Mouse (Mus musculus) adrenal gland, adult 8-10 months (tissue): Measurements from ENCODE around the gene Serinc4. TPM values are rescaled to one million over a fixed set of nuclear protein-coding genes. Genes with fewer than 3 reads are reported as not detected.

Source experiments
- DNase-seq: peaks from one replicate; pipeline ENCODE4 v3.0.0; 2022
- total RNA-seq, 4 experiments: library from RNA; stranded (reverse); gene quantifications; 2 replicates each; pipeline ENCODE4 v1.2.4; 2022

Serinc4 gene
- total RNA-seq, 4 experiments from 2014 or later = 0.20 to 0.75 (median 0.28) TPM

DNA sequence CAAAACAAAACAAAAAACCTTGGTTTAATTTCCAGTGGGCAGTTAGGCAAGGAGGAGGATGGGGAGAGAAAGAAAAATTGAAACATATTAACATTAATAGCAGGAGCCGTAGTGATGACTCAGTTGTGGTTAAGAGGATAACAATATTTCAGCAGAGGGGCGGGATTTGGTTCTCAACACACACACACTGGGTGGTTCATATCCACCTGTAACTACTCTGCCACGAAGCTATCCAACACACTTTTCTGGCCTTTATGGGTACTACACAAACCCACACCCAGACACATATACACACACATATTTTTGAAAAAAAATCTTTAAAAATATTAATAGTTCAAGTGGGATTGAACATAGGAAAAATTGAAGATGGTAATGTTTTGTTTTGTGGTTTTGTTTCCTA, 9.6 kb downstream of the Serinc4 start:
- DNase-seq = no peak

DNA sequence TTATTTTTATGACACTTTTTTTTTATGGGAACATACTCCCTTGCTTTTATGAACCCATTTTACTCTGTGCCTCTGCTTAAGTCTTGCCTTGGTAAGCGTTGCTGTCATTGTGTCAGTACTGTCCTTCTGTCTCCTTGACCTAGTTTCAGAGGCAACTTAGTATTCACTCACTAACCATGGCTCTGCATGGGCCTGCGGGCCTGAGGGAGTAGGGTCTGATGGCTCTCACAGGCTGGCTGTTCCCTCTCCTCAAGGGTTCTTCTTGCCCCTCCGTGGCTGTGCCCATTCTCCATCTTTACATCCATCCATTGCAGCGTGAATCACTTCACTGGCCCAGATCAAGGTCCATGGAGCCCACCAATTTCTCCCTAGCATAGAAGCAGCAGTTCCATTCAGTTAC, 10.1 kb downstream of the Serinc4 start:
- no peak for DNase-seq

DNA sequence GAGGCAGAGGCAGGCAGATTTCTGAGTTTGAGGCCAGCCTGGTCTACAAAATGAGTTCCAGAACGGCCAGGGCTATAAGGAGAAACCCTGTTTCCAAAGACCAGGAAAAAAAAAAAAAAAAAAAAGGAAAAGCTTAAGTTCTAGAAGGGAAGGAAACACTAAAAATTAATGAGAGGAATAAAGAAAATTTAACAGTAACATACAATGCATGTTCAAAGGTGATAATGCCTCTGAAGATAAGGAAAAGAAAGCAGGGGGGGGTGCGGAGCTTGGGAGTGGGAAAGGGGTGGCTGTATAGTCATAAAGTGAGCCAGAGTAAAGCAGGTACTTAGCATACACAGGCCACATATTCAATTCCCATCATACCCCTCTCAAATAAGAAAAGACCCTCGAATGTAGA, 11.5 kb downstream of the Serinc4 start:
- DNase-seq = no peak

DNA sequence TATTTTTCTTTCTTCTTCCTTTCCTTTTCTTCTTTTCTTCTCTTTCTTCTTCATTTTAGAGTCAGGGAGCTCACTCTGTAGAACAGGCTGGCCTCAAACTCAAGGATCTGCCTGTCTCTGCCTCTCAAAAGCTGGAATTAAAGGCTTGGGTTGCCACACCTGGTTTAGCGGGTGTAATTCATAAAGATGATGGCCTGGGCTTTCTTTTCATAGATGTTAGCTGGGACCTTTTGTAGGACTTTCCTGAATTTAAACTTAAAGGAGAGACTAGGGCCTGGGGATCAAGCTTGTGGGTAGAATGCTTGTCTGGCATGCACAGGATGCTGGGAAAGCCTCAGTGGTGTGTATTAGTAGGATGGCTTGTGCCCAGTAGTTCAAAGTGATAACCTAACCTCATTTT, 12.4 kb downstream of the Serinc4 start, which contains the start of gene Ell3:
Gene Ell3 (minus strand): TSS at position 101 of the 400 bp plus-strand sequence.
- DNase-seq = no peak

DNA sequence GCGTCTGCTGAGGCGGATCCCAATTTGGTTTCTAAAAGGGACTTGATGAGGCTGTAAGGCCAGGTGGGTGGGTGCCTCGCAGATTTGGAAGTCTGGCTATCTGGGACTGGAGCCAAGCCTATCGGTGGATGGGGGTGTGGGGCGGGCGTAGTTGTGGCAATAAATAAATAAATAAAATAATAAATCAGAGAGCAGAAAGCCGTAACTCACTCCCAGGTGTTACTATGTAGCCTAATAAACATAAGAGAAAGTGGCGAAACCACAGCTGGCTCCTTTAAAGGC, 13.6 kb downstream of the Serinc4 start:
- no peak for DNase-seq

DNA sequence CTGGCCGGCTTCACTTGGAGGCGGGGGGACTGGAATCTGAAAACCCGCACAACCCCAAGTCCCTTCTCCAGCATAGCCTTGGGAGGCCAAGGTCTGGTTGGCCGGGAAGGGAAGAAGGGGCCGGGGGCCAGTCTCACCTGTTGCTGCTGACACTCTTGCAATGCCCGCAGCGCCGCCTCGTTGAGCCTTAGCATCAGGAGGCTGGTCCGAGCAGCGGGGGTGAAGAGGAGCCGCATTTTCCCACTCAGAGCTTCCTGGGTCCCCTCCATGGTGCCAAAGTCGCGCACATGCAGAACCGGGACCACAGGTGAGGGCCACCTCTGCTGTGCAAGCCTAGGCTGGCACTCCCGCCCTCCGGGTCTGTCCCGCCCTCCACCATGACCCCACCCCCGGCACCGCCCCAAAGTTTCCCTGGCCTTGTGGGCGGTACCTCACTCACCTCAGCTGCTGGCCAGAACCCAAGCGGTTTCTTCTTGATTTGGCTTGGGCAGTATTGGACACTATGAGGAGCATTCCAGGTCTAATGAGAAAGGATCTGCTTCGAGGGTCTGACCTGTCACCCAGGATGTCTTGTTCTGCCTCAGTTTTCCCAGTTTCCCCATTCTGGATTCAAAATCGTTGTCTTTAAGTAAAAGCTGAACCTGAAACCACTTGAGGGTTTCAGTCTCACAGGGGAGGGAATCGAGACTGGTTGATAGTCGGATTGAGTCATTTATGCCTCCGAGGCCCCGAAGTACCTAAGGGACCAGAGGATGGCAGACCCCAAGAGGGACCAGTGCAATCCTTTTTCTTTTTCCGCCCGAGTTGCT, 14.1 kb downstream of the Serinc4 start:
- peak; percentile 62 for DNase-seq

DNA sequence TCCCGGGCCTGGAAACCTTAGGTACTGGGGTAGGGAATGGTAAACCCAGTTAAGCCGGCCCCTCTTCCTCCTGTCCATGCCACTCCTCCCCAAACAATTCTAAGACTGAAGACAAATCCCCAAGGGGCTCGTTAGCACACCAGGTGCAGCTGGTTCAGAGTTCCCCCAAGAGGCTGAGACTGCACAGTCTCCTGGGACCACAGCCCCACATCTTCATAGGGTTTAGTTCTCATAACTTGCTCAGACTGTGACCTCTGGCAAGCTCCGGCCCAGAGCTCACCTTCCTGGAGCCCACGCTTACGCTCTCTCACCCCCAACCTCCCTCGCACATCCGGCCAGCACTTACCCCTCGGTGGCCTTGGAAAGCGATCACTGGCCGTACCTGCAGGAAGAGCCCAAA, 14.8 kb downstream of the Serinc4 start:
- DNase-seq = no peak

DNA sequence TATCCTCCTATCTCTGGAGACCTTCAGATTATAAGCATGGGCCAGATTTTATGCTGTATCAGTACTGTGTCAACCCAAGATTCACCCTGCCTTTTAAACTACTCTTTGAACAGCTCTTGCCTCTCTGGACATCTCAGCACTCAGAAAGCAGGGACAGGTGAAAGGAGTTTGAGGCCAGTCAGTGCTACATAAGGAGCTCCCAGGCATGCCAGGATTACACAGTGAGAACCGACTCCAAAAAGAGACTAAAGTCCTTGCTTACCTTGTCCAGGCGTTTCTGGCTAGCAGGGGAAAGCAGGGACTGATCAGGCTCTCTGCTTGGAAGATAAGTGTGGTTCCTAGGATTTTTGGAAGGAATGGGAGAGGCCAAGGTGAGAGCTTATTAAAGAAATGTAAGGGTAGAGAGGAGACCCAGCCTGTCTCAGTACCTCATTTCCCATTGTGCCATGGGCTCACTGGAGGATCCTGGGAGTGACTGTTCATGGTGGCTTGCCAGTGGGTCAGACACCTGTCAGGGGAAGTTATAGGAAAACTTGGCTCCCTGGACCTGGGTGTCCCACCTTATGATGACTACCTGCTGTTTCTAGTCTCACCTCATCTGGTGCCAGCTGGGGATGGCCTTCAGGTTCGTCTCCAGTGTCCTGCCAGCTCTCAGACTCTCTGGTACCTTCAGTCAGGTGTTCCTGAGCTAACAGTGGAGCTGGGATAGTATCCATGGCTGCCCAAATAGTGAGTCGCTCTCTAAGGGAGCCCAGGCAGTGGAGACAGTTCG, 15.6 kb downstream of the Serinc4 start:
- DNase-seq = no peak

DNA sequence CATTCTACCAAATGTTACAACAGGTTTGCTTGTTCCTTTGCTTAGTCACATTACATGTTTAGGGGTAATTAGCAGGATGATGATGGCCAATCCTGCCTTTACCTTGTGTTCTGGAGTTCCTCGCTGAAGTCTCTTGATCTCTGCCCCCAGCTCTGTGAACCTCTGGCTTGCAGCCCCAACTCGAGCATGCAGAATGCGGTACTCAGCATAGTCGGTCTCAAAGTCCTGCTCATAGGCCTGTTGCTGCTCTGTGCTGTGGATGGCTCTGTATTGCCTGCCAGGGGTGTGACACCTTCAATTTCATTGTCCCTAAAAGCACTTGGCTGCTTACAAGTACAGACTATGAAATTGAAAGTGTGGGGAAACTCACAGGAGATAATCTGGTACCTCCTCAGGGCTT, 16.8 kb downstream of the Serinc4 start:
- no peak for DNase-seq

DNA sequence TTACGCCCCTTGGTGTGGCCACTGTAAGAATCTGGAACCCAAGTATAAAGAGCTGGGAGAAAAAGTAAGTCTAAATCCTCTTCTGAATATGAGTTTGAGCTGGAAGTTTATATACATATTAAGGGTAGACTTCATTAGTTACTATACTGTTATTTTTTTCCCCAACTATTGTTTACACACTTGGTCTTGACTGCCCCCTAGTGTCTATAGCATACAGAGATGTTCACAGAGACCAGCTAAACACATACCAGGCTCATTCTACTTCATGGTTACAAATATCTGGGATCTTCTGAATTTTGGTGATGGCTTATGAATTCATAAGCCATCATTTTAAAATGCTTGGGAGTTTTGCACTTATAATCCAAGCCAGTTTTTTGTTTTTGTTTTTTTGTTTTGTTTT, 21.7 kb downstream of the Serinc4 start:
- no peak for DNase-seq

DNA sequence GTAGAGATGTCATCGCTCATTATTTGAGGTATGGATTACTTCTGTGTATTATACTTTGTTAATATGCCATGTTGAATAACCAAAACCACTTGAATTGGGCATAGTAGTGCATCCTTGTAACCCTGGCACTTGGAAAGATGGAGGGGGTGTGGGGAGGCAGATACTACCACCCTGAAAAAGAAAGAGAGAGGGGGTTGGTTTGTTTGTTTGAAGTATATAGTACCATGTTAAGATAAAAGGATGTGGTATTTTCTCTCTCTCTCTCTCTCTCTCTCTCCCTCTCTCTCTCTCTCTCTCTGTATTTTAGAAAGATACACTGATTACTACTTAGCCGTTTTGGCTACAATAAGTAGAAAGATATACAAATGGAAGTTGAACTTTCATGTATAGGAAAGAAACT, 30.7 kb downstream of the Serinc4 start:
- DNase-seq = no peak

DNA sequence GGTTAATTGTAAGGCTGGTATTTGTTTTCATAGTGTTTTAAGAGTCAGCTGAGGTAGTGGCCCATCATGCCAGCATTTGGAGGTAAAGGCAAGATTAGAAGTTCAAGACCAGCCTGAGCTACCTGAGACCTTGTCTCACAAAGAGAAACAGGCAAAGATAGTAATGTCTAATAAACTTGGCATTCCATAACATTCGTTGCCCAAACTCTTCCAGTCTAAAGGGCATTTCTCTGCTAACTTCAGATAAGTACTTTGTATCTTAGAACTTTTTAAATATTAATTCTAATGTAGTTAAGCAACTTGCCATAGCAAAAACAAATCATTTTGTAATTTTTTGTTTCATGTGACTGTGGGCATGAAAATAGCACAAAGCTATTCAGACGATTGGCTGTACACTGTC, 33.4 kb downstream of the Serinc4 start:
- DNase-seq = no peak

DNA sequence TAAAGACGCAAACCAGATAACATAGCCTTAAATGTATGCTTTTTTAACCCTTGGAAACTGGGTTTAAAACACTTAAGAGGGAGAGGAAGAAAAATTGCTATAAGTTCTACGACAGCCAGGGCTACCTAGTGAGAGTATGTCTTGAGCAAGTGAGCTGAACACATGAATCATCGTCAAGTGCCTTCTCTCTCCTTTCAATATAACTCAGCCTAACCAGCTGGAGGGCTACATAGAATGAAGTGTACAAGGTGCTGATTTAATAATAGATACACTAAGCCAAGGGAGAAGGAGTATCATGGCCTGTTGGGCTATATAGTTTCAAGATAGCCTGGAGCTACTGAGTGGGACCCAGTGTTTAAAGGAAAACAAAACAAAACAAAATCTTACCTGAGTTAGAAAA, 38.1 kb downstream of the Serinc4 start:
- no peak for DNase-seq

DNA sequence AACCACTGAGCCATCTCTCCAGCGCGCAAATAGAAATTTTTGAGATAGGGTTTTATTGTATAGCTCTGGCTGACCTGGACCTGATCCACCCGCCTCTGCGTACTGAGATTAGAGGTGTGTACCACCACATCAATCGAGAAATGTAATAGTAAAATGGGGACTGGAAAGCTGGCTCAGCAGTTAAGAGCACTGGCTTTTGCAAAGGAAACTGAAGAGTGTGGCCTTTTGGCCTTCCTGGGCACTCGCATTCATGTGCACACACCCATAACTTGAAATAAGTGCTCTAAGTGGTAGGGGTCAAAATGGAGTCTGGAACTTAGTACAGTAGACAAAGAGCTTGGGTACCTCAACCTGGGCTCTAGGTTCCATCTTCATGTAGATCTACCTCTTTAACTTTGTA, 40.2 kb downstream of the Serinc4 start:
- DNase-seq = no peak

DNA sequence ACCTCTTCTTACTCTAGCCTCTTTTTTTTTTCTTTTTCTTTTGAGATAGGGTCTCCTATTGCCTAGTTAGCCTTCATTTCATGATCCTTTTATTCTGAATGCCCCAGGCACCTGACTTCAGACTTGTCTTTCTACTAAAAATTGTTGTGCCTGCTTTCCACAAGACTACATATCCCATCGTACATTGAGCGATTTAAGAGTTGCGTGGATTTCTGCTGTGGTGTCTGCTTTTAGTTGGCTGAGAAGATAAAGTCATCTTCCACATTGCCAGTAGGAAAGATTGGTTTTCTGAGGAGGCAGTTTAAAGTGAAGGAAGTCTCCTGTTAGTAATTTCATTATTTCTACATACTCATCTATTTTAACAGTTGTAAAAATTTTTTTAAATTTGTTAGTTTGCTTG, 41.0 kb downstream of the Serinc4 start:
- DNase-seq = no peak

DNA sequence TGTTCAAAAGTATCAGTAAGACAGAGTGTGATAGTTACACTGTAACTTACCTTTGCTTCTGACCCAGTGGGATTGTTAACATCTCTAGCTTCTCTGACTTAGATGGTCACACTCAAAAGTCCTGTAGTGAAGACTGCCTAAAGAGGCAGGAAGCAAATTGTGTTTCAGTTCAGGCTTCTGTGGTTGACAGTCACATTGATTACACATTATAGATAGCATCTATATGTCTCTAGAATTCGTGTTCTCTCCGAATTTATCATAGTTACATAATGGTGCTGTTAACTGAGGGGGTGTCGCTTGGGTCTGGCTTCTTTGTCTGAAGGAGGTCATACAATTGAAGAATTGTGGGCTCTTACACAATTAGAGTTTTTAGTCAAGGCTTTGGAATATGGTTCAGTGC, 41.5 kb downstream of the Serinc4 start:
- DNase-seq = no peak

DNA sequence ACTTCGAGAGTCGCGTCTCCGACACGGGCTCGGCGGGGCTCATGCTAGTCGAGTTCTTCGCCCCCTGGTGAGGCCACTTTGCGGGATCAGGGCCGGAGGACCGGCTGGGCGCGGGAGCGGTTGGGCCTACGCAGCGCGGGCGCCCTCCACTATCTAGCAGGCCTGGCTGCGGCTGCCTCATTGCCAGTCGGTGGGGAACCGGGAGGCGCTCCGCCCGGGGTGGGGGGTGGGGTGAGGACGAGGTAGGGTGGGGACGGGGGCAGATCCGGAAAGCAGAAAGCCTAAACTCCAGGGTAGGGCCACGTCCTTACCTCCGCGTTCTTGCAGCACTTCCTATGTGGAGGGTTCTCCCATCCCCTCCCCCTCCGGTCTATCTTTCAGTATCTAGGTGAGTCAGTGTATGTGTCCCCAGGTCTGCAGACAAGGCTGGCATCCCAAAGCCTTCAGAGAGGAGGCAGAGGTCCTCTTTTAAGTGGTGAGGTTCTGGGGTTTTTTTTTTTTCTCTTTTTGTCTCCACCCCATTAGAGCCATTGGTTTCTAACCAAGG, 42.4 kb downstream of the Serinc4 start:
- DNase-seq = peak; percentile 39

DNA sequence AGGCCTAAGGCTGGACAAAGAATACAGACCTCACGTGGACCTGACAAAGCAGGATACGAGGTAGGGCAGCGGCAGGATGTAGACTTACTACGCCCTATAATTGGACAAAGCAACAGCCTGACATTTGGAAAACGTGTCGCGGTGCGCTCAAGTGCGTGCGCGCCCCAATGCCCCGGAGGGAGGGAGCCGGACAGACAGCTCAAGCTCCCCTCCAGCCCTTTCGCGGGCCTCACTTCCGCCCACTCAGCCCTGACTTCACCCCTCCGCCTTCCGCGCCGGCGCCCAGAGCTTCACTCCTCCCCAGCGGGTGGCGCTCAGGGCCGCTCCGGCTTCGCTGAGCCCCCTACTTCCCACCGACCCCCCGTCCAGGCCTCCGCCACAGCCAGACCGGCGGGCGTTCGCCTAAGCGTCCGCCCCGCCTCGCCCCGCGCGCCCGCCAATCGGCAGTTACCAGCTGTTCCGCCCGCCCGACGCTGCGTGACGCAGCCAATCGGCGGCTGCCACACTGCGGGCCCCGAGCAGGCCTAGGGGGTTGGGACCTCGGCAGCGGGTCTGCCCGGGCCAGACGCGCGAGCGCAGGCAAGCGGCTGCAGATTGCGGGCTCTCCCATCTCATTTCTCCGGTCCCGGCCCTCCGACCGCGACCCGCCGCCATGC, 43.1 kb downstream of the Serinc4 start, which contains the start of the genes Pdia3 and Catsper2:
Gene Pdia3 (plus strand): TSS at position 389 of the 656 bp plus-strand sequence.
Gene Catsper2 (minus strand): TSS at position 406 of the 656 bp plus-strand sequence.
- DNase-seq = peak; percentile 95

DNA sequence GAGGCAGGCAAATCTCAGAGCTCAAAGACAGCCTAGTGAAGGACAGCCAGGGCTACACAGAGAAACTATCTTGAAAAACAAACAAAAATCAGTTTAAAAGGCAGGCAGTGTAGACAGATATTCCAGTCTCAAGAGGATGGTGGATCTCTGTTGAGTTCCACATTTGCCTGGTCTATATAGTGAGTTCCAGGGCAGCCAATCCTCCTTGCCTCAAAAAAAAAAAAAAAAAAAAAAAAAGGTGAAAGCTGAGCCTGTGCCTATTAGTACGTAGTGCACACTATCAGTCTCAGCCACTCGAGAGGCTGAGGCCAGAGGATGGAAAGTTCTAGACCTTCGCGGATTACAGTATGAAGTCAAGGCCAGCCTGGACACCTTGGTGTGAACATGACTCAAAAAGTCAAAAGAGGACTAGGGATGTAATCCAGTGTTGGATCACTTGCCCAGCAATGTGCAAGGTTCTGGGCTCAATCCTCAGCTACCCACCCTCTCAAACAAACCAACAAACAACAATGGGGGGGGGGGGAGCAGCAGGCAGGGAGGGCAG, 43.7 kb downstream of the Serinc4 start:
- peak; percentile 50 for DNase-seq

DNA sequence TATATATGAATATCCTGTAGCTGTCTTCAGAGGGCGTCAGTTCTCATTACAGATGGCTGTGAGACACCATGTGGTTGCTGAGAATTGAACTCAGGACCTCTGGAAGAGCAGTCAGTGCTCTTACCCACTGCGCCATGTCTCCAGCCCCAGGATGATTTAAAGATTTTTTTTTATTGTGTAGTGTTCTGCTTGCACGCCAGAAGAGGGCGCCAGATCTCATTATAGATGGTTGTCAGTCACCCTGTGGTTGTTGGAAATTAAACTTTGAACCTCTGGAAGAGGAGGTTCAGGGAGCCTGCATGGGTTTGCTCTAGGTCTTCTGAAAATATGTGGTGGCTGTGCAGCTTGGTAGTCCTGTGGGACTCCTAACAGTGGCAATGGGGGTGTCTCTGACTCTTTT, 48.4 kb downstream of the Serinc4 start:
- peak; percentile 10 for DNase-seq

DNA sequence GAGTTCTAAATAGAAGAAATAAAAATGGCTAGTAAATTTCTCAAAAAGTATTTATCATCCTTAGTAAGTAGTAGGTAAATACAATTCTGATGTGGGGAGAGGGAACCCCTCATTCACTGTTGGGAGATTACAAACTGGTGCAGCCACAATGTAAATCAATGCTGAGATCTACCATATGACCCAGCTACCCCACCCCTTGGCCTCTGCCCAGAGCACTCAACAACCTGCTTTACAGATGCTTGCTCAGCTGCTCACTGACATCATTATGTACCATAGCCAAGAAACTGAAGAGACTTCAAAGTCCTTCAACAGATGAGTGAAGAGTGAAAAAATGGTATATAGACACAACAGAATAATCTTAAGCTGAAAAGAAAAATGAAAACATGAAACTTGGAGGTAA, 53.3 kb downstream of the Serinc4 start:
- no peak for DNase-seq

DNA sequence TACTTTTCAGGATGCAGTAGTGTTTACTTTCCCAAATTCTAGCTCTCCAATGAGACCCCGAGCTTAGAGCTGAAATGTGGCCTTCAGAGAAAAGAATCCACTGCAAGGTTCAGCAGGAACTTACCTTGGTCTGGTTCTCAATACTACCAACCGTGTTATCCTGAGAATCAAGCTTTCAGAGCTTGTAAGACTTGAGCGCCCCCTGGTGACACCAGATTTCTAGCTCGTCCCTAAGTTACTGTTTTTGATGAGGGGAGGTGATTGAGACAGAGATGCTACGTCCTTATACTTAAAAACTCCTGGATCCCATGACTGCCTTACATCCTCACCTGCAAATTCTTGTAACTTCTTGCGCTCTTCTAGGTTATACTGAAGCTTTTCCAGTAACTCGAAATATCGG, 60.0 kb downstream of the Serinc4 start:
- DNase-seq = peak; percentile 40
